Mouse (Mus musculus) neural tube, embryonic 12.5 days (tissue): ENCODE measurements around the gene Sdad1. TPM values are rescaled to one million over a fixed set of nuclear protein-coding genes. Genes with fewer than 3 reads are reported as not detected.

Experiments used
- ATAC-seq: fragments of 200-750 bp; cut with Nextera tagmentation; 2 replicates; pipeline ENCODE4 v1.8.0; 2017; ENCODE audit warnings: low read depth, mild to moderate bottlenecking, moderate TSS enrichment, moderate library complexity; ENCODE audit not compliant: low FRiP score
- H3K27ac ChIP-seq: fragments of 300-500 bp; sonication (generic); 2 replicates; pipeline ENCODE4 v1.5.1; 2016
- H3K27me3 ChIP-seq: fragments of 300-500 bp; sonication (generic); replicated peaks from 2 replicates; pipeline ENCODE4 v1.6.1; 2016; ENCODE audit warnings: mild to moderate bottlenecking
- H3K36me3 ChIP-seq: fragments of 300-500 bp; sonication (generic); 2 replicates; pipeline ENCODE4 v1.6.1; 2016; ENCODE audit warnings: mild to moderate bottlenecking
- H3K4me1 ChIP-seq: fragments of 300-500 bp; sonication (generic); 2 replicates; pipeline ENCODE4 v1.6.1; 2016
- H3K4me2 ChIP-seq: fragments of 300-500 bp; sonication (generic); replicated peaks from 2 replicates; pipeline ENCODE4 v1.6.1; 2016; ENCODE audit warnings: mild to moderate bottlenecking
- H3K4me3 ChIP-seq: fragments of 300-500 bp; sonication (generic); 2 replicates; pipeline ENCODE4 v1.5.1; 2016
- H3K9ac ChIP-seq: fragments of 300-500 bp; sonication (generic); 2 replicates; pipeline ENCODE4 v1.6.1; 2016; ENCODE audit warnings: mild to moderate bottlenecking
- H3K9me3 ChIP-seq: fragments of 300-500 bp; sonication (generic); 2 replicates; pipeline ENCODE4 v1.6.1; 2016; ENCODE audit warnings: mild to moderate bottlenecking
- WGBS: fragments of 180-500 bp; shearing (Covaris S2); methylation state at CpG from one replicate; pipeline ENCODE4 v1.1.7; 2016; 5-methylcytosine and 5-hydroxymethylcytosine counted together
- polyA plus RNA-seq: library from polyadenylated mRNA; unstranded; fragments of >200 nt; fragmentation: Nextera tagmentation; extraction: Ambion mirVana; gene quantifications from 2 replicates; pipeline ENCODE4 v1.2.1, GENCODE M21; 2016

The Sdad1 gene
- polyA plus RNA-seq, 1 experiment from 2014 or later: 33.6 TPM

GRCm38 (mm10) chr5:92256218-92256617 is 54.1 kb downstream of the Sdad1 start, which contains the start of gene Ppef2:
Gene Ppef2, minus strand, starts transcription at chr5:92256278.
- WGBS: 10% methylated on average over 6 of the region's 6 CpGs
- H3K27me3 ChIP-seq: no peaks in the 10 kb centered on the region
- no peak within 1 kb of the TSS for H3K9ac ChIP-seq
- ATAC-seq: no peak
- H3K4me3 ChIP-seq: no peak within 1 kb of the TSS
- 0 out of 2 replicates have a peak, but pooled peaks cover 4% of the 10 kb centered on the region for H3K4me1 ChIP-seq
- H3K4me2 ChIP-seq: no peak within 1 kb of the TSS
- H3K9me3 ChIP-seq: no peaks in the 10 kb centered on the region
- H3K27ac ChIP-seq: no peak within 1 kb of the TSS
- H3K36me3 ChIP-seq: no peaks in the 10 kb centered on the region

DNA sequence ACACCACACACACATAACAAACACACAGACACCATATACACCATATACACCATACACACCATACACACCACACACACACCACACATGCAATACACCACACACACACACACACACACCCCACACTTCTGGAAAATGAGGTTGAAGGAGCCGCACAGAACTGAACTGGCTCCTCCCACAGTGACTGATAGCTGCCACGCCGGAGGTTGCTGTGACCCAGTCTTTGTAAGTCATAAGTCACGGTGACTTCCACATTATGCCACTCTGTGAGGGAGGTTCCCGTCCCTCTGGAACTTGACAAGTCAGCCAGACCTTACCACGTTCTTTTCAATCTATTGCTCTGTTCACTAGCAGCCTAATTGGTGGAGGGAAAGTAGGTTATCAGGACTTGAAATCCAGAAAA is 55.8 kb downstream of the Sdad1 start:
- WGBS: 55% methylated on average over 6 of the region's 6 CpGs
- Histone ChIP-seq H3K27me3 (no peaks in the 10 kb centered on the region), H3K4me1 (0 out of 2 replicates have a peak, but pooled peaks cover 4% of the 10 kb centered on the region), H3K27ac (no peak overlapping the region), H3K4me2 (no peak overlapping the region), H3K36me3 (no peaks in the 10 kb centered on the region), H3K9me3 (no peaks in the 10 kb centered on the region), H3K9ac (no peak overlapping the region), H3K4me3 (no peak overlapping the region)
- no peak for ATAC-seq

GRCm38 (mm10) chr5:92252797-92253343 is 57.4 kb downstream of the Sdad1 start:
- Histone ChIP-seq H3K4me3 (no peak overlapping the region), H3K4me1 (0 out of 2 replicates have a peak, but pooled peaks cover 4% of the 10 kb centered on the region), H3K27me3 (no peaks in the 10 kb centered on the region), H3K4me2 (peak overlapping the region; percentile 24; the same call in 1 of the 2 replicates), H3K9ac (no peak overlapping the region), H3K36me3 (no peaks in the 10 kb centered on the region), H3K9me3 (no peaks in the 10 kb centered on the region), H3K27ac (no peak overlapping the region)
- ATAC-seq: no peak
- 31% methylated on average over 18 of the region's 18 CpGs for WGBS

DNA sequence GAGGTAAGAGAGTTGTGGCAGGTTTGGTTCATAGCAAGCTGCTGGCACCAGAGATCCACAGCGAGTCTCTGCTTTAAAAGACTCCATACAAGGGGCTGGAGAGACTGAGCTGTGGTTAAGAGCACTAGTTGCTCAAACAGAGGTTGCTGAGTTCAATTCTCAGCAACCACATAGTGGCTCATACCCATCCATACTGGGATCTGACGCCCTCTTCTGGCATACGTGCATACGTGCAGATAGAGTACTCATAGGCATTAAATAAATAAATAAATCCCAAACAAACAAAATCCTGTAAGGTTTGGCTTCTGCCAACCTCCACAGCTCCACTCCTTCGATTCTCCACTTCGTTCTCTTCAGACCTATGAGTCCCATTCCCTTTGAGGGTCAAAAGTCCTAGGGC is 58.2 kb downstream of the Sdad1 start:
- no peak overlapping the region for H3K4me3 ChIP-seq
- WGBS: 93% methylated on average over 6 of the region's 6 CpGs

GRCm38 (mm10) chr5:92248614-92249013 is 61.7 kb downstream of the Sdad1 start:
- Histone ChIP-seq H3K9me3 (no peaks in the 10 kb centered on the region), H3K4me2 (no peak overlapping the region), H3K27ac (no peak overlapping the region), H3K4me1 (0 out of 2 replicates have a peak, but pooled peaks cover 4% of the 10 kb centered on the region), H3K9ac (no peak overlapping the region), H3K36me3 (no peaks in the 10 kb centered on the region), H3K27me3 (no peaks in the 10 kb centered on the region), H3K4me3 (no peak overlapping the region)
- ATAC-seq: no peak
- 86% methylated on average over 11 of the region's 11 CpGs for WGBS

More for the DNA sequence above, 58.2 kb downstream of the Sdad1 start:
- no peaks in the 10 kb centered on the region for H3K27me3 ChIP-seq
- H3K9ac ChIP-seq: no peak overlapping the region
- no peak for ATAC-seq
- H3K36me3 ChIP-seq: no peaks in the 10 kb centered on the region
- H3K4me2 ChIP-seq: no peak overlapping the region
- no peak overlapping the region for H3K27ac ChIP-seq
- 0 out of 2 replicates have a peak, but pooled peaks cover 4% of the 10 kb centered on the region for H3K4me1 ChIP-seq
- no peaks in the 10 kb centered on the region for H3K9me3 ChIP-seq

DNA sequence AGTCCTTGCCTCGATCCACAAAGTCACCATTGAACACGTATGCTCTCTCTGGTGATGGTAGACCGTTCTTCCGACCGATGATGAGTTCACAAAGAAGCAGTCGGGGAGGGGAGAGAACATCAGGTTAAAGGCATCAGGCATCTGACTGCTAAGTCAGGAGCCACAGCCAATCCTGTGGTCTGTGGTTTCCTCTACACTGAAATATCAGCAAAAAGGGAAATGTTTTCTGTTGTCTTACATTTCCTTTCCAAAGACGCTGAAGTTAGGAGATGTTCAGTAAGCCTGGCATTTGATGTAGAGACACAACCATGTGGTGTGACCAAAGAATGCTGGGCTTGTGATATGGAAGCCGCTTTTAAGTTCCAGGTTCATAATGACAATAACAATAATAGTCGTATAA is 64.8 kb downstream of the Sdad1 start:
- Histone ChIP-seq H3K4me3 (no peak overlapping the region), H3K36me3 (no peaks in the 10 kb centered on the region), H3K27me3 (no peaks in the 10 kb centered on the region), H3K9ac (no peak overlapping the region), H3K4me1 (no peaks in the 10 kb centered on the region), H3K9me3 (no peaks in the 10 kb centered on the region), H3K4me2 (no peak overlapping the region), H3K27ac (no peak overlapping the region)
- no peak for ATAC-seq
- 91% methylated on average over 9 of the region's 9 CpGs for whole genome bisulfite sequencing

- H3K27ac ChIP-seq: no peak overlapping the region
- no peak overlapping the region for H3K9ac ChIP-seq
- H3K27me3 ChIP-seq: no peaks in the 10 kb centered on the region
- H3K4me3 ChIP-seq: no peak overlapping the region
- ATAC-seq: no peak
- H3K36me3 ChIP-seq: no peaks in the 10 kb centered on the region
- no peaks in the 10 kb centered on the region for H3K4me1 ChIP-seq
- H3K9me3 ChIP-seq: no peaks in the 10 kb centered on the region
- H3K4me2 ChIP-seq: no peak overlapping the region
- WGBS: 100% methylated on average over 2 of the region's 2 CpGs
These were observed 65.4 kb downstream of the Sdad1 start for GRCm38 (mm10) chr5:92244900-92245299.

DNA sequence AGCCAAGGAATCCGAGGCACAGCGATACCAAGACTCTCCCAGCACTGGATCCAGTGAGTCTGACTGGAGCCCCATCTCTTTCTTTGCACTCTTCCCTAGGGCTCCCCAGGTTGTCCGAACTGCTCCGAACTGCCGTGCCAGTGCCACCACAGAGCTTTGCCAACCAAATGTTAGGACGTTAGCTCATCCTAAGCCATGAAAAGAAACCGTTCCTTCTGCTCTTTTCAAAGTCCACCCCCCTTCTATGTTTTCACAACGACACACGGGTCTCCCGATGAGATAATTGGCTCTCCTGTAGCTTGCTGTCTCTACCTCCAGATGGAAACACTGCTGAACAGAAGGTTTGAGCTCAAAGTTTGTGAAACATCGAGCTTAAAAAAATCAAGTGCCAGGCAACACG is 69.5 kb downstream of the Sdad1 start:
- no peaks in the 10 kb centered on the region for H3K36me3 ChIP-seq
- H3K27ac ChIP-seq: no peak overlapping the region
- no peak overlapping the region for H3K9ac ChIP-seq
- no peak overlapping the region for H3K4me2 ChIP-seq
- H3K4me3 ChIP-seq: no peak overlapping the region
- no peak for ATAC-seq
- no peaks in the 10 kb centered on the region for H3K4me1 ChIP-seq
- H3K9me3 ChIP-seq: no peaks in the 10 kb centered on the region
- 93% methylated on average over 12 of the region's 12 CpGs for WGBS
- H3K27me3 ChIP-seq: no peaks in the 10 kb centered on the region

- Histone ChIP-seq H3K27me3 (no peaks in the 10 kb centered on the region), H3K36me3 (no peaks in the 10 kb centered on the region), H3K9ac (no peak overlapping the region), H3K27ac (no peak overlapping the region), H3K4me1 (no peaks in the 10 kb centered on the region), H3K4me3 (no peak overlapping the region), H3K9me3 (no peaks in the 10 kb centered on the region), H3K4me2 (peak overlapping the region; percentile 3; the same call in 1 of the 2 replicates)
- ATAC-seq: peak; percentile 58
- 50% methylated on average over 29 of the region's 29 CpGs for WGBS
These were observed 70.7 kb downstream of the Sdad1 start for GRCm38 (mm10) chr5:92239333-92240232.

- no peaks in the 10 kb centered on the region for H3K36me3 ChIP-seq
- H3K4me3 ChIP-seq: no peak overlapping the region
- no peak for ATAC-seq
- WGBS: 74% methylated on average over 5 of the region's 5 CpGs
- H3K4me2 ChIP-seq: no peak overlapping the region
- H3K9ac ChIP-seq: no peak overlapping the region
- no peaks in the 10 kb centered on the region for H3K4me1 ChIP-seq
- no peaks in the 10 kb centered on the region for H3K27me3 ChIP-seq
- H3K27ac ChIP-seq: no peak overlapping the region
- H3K9me3 ChIP-seq: no peaks in the 10 kb centered on the region
These were observed 75.2 kb downstream of the Sdad1 start for GRCm38 (mm10) chr5:92234939-92235557.
